Mouse (Mus musculus) hindbrain, embryonic 10.5 days (tissue): Measurements from ENCODE around the gene Hspd1. TPM values are rescaled to one million over a fixed set of nuclear protein-coding genes. Genes with fewer than 3 reads are reported as not detected.
"Not testable (repeated sequence)": the region's sequence is repeated elsewhere in the genome, so short reads cannot be mapped to it uniquely, and the experiment has no call there.

ENCODE experiments used
- DNase-seq: peaks from one replicate; pipeline ENCODE4 v3.0.0-alpha.2; 2017; ENCODE audit warnings: low spot score
- H3K27ac ChIP-seq: fragments of 300-500 bp; sonication (generic); 2 replicates; pipeline ENCODE4 v1.5.1; 2016; ENCODE audit warnings: mild to moderate bottlenecking, moderate library complexity
- H3K27me3 ChIP-seq: fragments of 300-500 bp; sonication (generic); 2 replicates; pipeline ENCODE4 v1.6.1; 2016; ENCODE audit warnings: mild to moderate bottlenecking; ENCODE audit not compliant: poor library complexity, insufficient read depth, severe bottlenecking
- H3K36me3 ChIP-seq: fragments of 300-500 bp; sonication (generic); 2 replicates; pipeline ENCODE4 v1.6.1; 2016; ENCODE audit warnings: mild to moderate bottlenecking, moderate library complexity
- H3K4me1 ChIP-seq: fragments of 300-500 bp; sonication (generic); replicated peaks from 2 replicates; pipeline ENCODE4 v1.6.1; 2016; ENCODE audit warnings: mild to moderate bottlenecking
- H3K4me3 ChIP-seq: fragments of 300-500 bp; sonication (generic); 2 replicates; pipeline ENCODE4 v1.5.1; 2016; ENCODE audit warnings: mild to moderate bottlenecking, moderate library complexity
- H3K9me3 ChIP-seq: fragments of 300-500 bp; sonication (generic); 2 replicates; pipeline ENCODE4 v1.6.1; 2016; ENCODE audit warnings: mild to moderate bottlenecking, moderate library complexity
- WGBS: fragments of 180-500 bp; shearing (Covaris S2); methylation state at CpG from one replicate; pipeline ENCODE4 v1.1.7; 2016; 5-methylcytosine and 5-hydroxymethylcytosine counted together
- polyA plus RNA-seq: library from polyadenylated mRNA; unstranded; fragments of >200 nt; fragmentation: Nextera tagmentation; extraction: Ambion mirVana; gene quantifications from 2 replicates; pipeline ENCODE4 v1.2.1, GENCODE M21; 2016

Hspd1 gene
- 325 and 525 TPM in 2 replicates for polyA plus RNA-seq

GRCm38 (mm10) chr1:55087932-55088610 lies at the start of gene Hspd1, which contains the start of gene Hspe1:
Gene Hspd1, minus strand, starts transcription at chr1:55088243.
Gene Hspe1, plus strand, starts transcription at chr1:55088132.
- H3K4me1 ChIP-seq, result peaks cover 51% of the 10 kb centered on the region
- H3K27me3 ChIP-seq, result no peaks in the 10 kb centered on the region
- DNase-seq, result peak; percentile 99
- H3K36me3 ChIP-seq, result peaks cover 65% of the 10 kb centered on the region
- H3K27ac ChIP-seq, result peak within 1 kb of the TSS; percentile 98
- WGBS, result under 1% methylated on average over 76 of the region's 76 CpGs
- H3K4me3 ChIP-seq, result peak within 1 kb of the TSS; percentile 93
- no peaks in the 10 kb centered on the region for H3K9me3 ChIP-seq

GRCm38 (mm10) chr1:55135846-55136245 lies 47.8 kb upstream of the Hspd1 start:
- H3K27ac ChIP-seq, result no peak overlapping the region
- H3K4me1 ChIP-seq, result peaks cover 22% of the 10 kb centered on the region
- 90% methylated on average over 1 of the region's 1 CpGs for WGBS
- H3K36me3 ChIP-seq, result peaks cover 60% of the 10 kb centered on the region
- no peaks in the 10 kb centered on the region for H3K9me3 ChIP-seq
- no peaks in the 10 kb centered on the region for H3K27me3 ChIP-seq
- no peak overlapping the region for H3K4me3 ChIP-seq
- no peak for DNase-seq

GRCm38 (mm10) chr1:55134301-55134700 lies 46.3 kb upstream of the Hspd1 start:
- DNase-seq, result no peak
- 95% methylated on average over 3 of the region's 3 CpGs for WGBS
- H3K4me3 ChIP-seq, result no peak overlapping the region
- H3K4me1 ChIP-seq, result peaks cover 26% of the 10 kb centered on the region
- no peak overlapping the region for H3K27ac ChIP-seq
- H3K9me3 ChIP-seq, result no peaks in the 10 kb centered on the region
- H3K27me3 ChIP-seq, result no peaks in the 10 kb centered on the region
- peaks cover 45% of the 10 kb centered on the region for H3K36me3 ChIP-seq

GRCm38 (mm10) chr1:55133173-55133572 lies 45.1 kb upstream of the Hspd1 start:
- DNase-seq, result no peak
- H3K27me3 ChIP-seq, result no peaks in the 10 kb centered on the region
- H3K4me3 ChIP-seq, result no peak overlapping the region
- peaks cover 36% of the 10 kb centered on the region for H3K36me3 ChIP-seq
- H3K9me3 ChIP-seq, result no peaks in the 10 kb centered on the region
- 81% methylated on average over 2 of the region's 2 CpGs for WGBS
- peaks cover 26% of the 10 kb centered on the region for H3K4me1 ChIP-seq
- H3K27ac ChIP-seq, result no peak overlapping the region

- Histone ChIP-seq H3K4me3 (peak overlapping the region; percentile 89), H3K9me3 (no peaks in the 10 kb centered on the region), H3K4me1 (peaks cover 26% of the 10 kb centered on the region), H3K36me3 (peaks cover 28% of the 10 kb centered on the region), H3K27me3 (no peaks in the 10 kb centered on the region), H3K27ac (peak overlapping the region; percentile 99; the same call in 1 of the 2 replicates)
- DNase-seq, result no peak
- 86% methylated on average over 4 of the region's 4 CpGs for WGBS
These were observed 44.3 kb upstream of the Hspd1 start for GRCm38 (mm10) chr1:55132308-55132707.

GRCm38 (mm10) chr1:55131424-55132014 lies 43.5 kb upstream of the Hspd1 start:
- Histone ChIP-seq H3K27me3 (no peaks in the 10 kb centered on the region), H3K27ac (peak overlapping the region; percentile 99), H3K9me3 (no peaks in the 10 kb centered on the region), H3K36me3 (peaks cover 23% of the 10 kb centered on the region), H3K4me3 (peak overlapping the region; percentile 89), H3K4me1 (peaks cover 26% of the 10 kb centered on the region)
- under 1% methylated on average over 46 of the region's 47 CpGs for WGBS
- DNase-seq, result no peak

- peak within 1 kb of the TSS; percentile 99 for H3K27ac ChIP-seq
- no peaks in the 10 kb centered on the region for H3K9me3 ChIP-seq
- H3K27me3 ChIP-seq, result no peaks in the 10 kb centered on the region
- DNase-seq, result peak; percentile 94
- H3K4me3 ChIP-seq, result peak within 1 kb of the TSS; percentile 89
- peaks cover 26% of the 10 kb centered on the region for H3K4me1 ChIP-seq
- H3K36me3 ChIP-seq, result peaks cover 22% of the 10 kb centered on the region
- under 1% methylated on average over 41 of the region's 42 CpGs for WGBS
These were observed 42.9 kb upstream of the Hspd1 start, which contains the start of gene Mob4 for GRCm38 (mm10) chr1:55130943-55131401. Gene Mob4, plus strand, starts transcription at chr1:55131231.

- Histone ChIP-seq H3K4me3 (peak overlapping the region; percentile 89), H3K9me3 (no peaks in the 10 kb centered on the region), H3K4me1 (peaks cover 26% of the 10 kb centered on the region), H3K27ac (peak overlapping the region; percentile 99), H3K27me3 (no peaks in the 10 kb centered on the region), H3K36me3 (peaks cover 16% of the 10 kb centered on the region)
- WGBS, result 75% methylated on average over 10 of the region's 10 CpGs
- no peak for DNase-seq
These were observed 42.3 kb upstream of the Hspd1 start for GRCm38 (mm10) chr1:55130190-55130916.

- Histone ChIP-seq H3K9me3 (no peaks in the 10 kb centered on the region), H3K4me3 (no peak overlapping the region)
These were observed 41.7 kb upstream of the Hspd1 start for GRCm38 (mm10) chr1:55129716-55130115.

GRCm38 (mm10) chr1:55124136-55124535 lies 36.1 kb upstream of the Hspd1 start:
- DNase-seq, H3K4me1 ChIP-seq, H3K27ac ChIP-seq, H3K4me3 ChIP-seq, H3K9me3 ChIP-seq, H3K27me3 ChIP-seq, H3K36me3 ChIP-seq: not testable (repeated sequence)
- WGBS, result 93% methylated on average over 2 of the region's 2 CpGs

More at GRCm38 (mm10) chr1:55129716-55130115, 41.7 kb upstream of the Hspd1 start:
- 91% methylated on average over 5 of the region's 5 CpGs for WGBS
- Histone ChIP-seq H3K4me1 (peaks cover 26% of the 10 kb centered on the region), H3K27ac (no peak overlapping the region), H3K36me3 (peaks cover 9% of the 10 kb centered on the region), H3K27me3 (no peaks in the 10 kb centered on the region)
- DNase-seq, result no peak

GRCm38 (mm10) chr1:55123561-55123960 lies 35.5 kb upstream of the Hspd1 start:
- 93% methylated on average over 2 of the region's 2 CpGs for WGBS
- DNase-seq, result no peak
- Histone ChIP-seq H3K4me3 (no peak overlapping the region), H3K27me3 (no peaks in the 10 kb centered on the region), H3K36me3 (no peaks in the 10 kb centered on the region), H3K9me3 (peaks cover 2% of the 10 kb centered on the region; the same call in 1 of the 2 replicates), H3K4me1 (no peaks in the 10 kb centered on the region), H3K27ac (no peak overlapping the region)

- no peaks in the 10 kb centered on the region for H3K4me1 ChIP-seq
- no peak overlapping the region for H3K27ac ChIP-seq
- DNase-seq, result no peak
- peaks cover 2% of the 10 kb centered on the region; the same call in 1 of the 2 replicates for H3K9me3 ChIP-seq
- no peaks in the 10 kb centered on the region for H3K36me3 ChIP-seq
- H3K4me3 ChIP-seq, result no peak overlapping the region
- no peaks in the 10 kb centered on the region for H3K27me3 ChIP-seq
- WGBS, result 89% methylated on average over 5 of the region's 5 CpGs
These were observed 35.0 kb upstream of the Hspd1 start for GRCm38 (mm10) chr1:55123046-55123445.
